ENCODE assay signal across 8 mouse cellular contexts in genomic region chr7:4964272-4964671, GRCm38 (mm10). TPM values are rescaled to one million over a fixed set of nuclear protein-coding genes. Genes with fewer than 3 reads are reported as not detected.
DNase-seq lines count a peak whose midpoint lies in the region; ATAC-seq and TF ChIP-seq lines count a peak whose summit lies in the region.

Gene Sbk2 (minus strand): TSS chr7:4964406.

- H3K4me2 ChIP-seq in hindbrain, embryonic 16.5 days (ENCODE audit: low read length): peak within 1 kb of the TSS; percentile 27; the same call in 1 of the 2 replicates

- peak within 1 kb of the TSS; percentile 61 for H3K4me3 ChIP-seq in gastrocnemius, adult 2 months
- no peak within 1 kb of the TSS for H3K4me3 ChIP-seq in hindbrain, embryonic 16.5 days (ENCODE audit: low read length)

- peak; percentile 95 for TF ChIP-seq CTCF in gastrocnemius, adult 2 months (IDR thresholded peaks at IDR 0.05)

- 8% methylated on average over 10 of the region's 10 CpGs for WGBS in hindbrain, embryonic 16.5 days

- H3K27me3 ChIP-seq in hindbrain, embryonic 16.5 days (replicated peaks; ENCODE audit: control insufficient read depth, insufficient read depth, low read length): 0 out of 2 replicates have a peak, but pooled peaks cover 2% of the 10 kb centered on the region

- no peaks in the 10 kb centered on the region for H3K36me3 ChIP-seq in hindbrain, embryonic 16.5 days (ENCODE audit: control insufficient read depth, insufficient read depth, low read length)

- peak; percentile 77 for ATAC-seq in hindbrain, embryonic 16.5 days

- no peak within 1 kb of the TSS for H3K9ac ChIP-seq in hindbrain, embryonic 16.5 days (ENCODE audit: low read depth, low read length)

- H3K27ac ChIP-seq in gastrocnemius, adult 2 months: peak within 1 kb of the TSS; percentile 86
- no peak within 1 kb of the TSS for H3K27ac ChIP-seq in hindbrain, embryonic 16.5 days (ENCODE audit: low read depth, low read length)

- DNase-seq in T-cell, adult 2 months (ENCODE audit: low spot score): peak; percentile 81
- peak; percentile 47 to 59 for DNase-seq in cerebellum, postnatal 4 days (ENCODE audit: low spot score in 2 of 2)
- peak; percentile 93 for DNase-seq in gastrocnemius, adult 2 months
- DNase-seq in left cerebral cortex, adult 18-20 months (ENCODE audit: low spot score in 2 of 2): peak; percentile 68 to 72
- peak; percentile 89 for DNase-seq in lung, postnatal 36 days
- peak; percentile 77 for DNase-seq in retina, postnatal 7 days (ENCODE audit: low read depth, low spot score)
- DNase-seq in thymus, postnatal 4 days: peak; percentile 95

- intact Hi-C loops in gastrocnemius, adult 2 months (cut with DNase I): loop anchor here (1.0 kb wide), 1 partner anchor 22 kb away; no protein-coding TSS in a partner anchor

- H3K4me1 ChIP-seq in hindbrain, embryonic 16.5 days (ENCODE audit: control insufficient read depth, insufficient read depth, low read depth, low read length): no peaks in the 10 kb centered on the region; the same call in 1 of the 2 replicates

- no peaks in the 10 kb centered on the region for H3K9me3 ChIP-seq in hindbrain, embryonic 16.5 days (ENCODE audit: control insufficient read depth, low read length)

RNA-seq across cellular contexts. Expression of gene Sbk2, which starts in this region (rescaled TPM):
- 10 to 100 TPM; 36.7 to 77.0 TPM for total RNA-seq in gastrocnemius, adult 2 months (2021)
- polyA plus RNA-seq in hindbrain, embryonic 16.5 days (2015; fragmentation: Nextera tagmentation; extraction: Ambion mirVana): 0.14 TPM in 1 of 2 replicates, not detected in the other
- under 1 TPM; 0.26 to 0.45 TPM for total RNA-seq in left cerebral cortex, adult 18-20 months (2021)

Comparison
In these comparisons a context has a peak if more than half of its experiments do, and no peak if none do; other contexts are left out.
1. RNA of gene Sbk2 (total RNA-seq): 36.7 to 77.0 TPM in gastrocnemius, adult 2 months; 0.26 to 0.45 TPM in left cerebral cortex, adult 18-20 months; every median in the first group is over 10 times any median in the second.
2. Peak in ATAC-seq and H3K4me2 ChIP-seq in hindbrain, embryonic 16.5 days; RNA of the gene not detected or under 1 TPM.
3. Peak in DNase-seq in left cerebral cortex, adult 18-20 months; RNA of the gene not detected or under 1 TPM.
4. Peak in every context shown above with its lines, with median percentiles within 50 percentile points of each other: DNase-seq.